ENCODE assay signal across 27 mouse cellular contexts in genomic region chr14:25407111-25407510, GRCm38 (mm10). TPM values are rescaled to one million over a fixed set of nuclear protein-coding genes. Genes with fewer than 3 reads are reported as not detected.
A peak's percentile ranks its signal among the peaks of the same experiment; 100 is the strongest.
DNase-seq lines count a peak whose midpoint lies in the region; ATAC-seq and TF ChIP-seq lines count a peak whose summit lies in the region.
"Had no signal": no experiment of that assay in that cellular context is flagged by ENCODE, and none has a peak within 500 bp of the region (broad histone marks: within the 10 kb centered on the region; RNA-seq: fewer than 3 reads in every experiment).

No protein-coding gene starts in this region.

- peak overlapping the region; percentile 24; the same call in 1 of the 2 replicates for H3K27ac ChIP-seq in heart, embryonic 10.5 days
- no peak overlapping the region for H3K27ac ChIP-seq in heart, adult 2 months
- H3K27ac ChIP-seq in hindbrain, embryonic 10.5 days, result 0 out of 2 replicates have a peak overlapping the region, but pooled peaks have one; percentile 24
- H3K27ac ChIP-seq in hindbrain, embryonic 11.5 days (ENCODE audit: low read depth, low read length), result no peak overlapping the region
- H3K27ac ChIP-seq: embryonic facial prominence, embryonic 12.5 days; embryonic facial prominence, embryonic 15.5 days; forebrain, embryonic 13.5 days; gastrocnemius, adult 2 months; heart, embryonic 15.5 days; hindbrain, embryonic 14.5 days; hindbrain, postnatal 0 days had no signal

- H3K36me3 ChIP-seq in heart, embryonic 10.5 days, result no peaks in the 10 kb centered on the region
- H3K36me3 ChIP-seq in heart, adult 2 months (ENCODE audit: control insufficient read depth, insufficient read depth, low read length), result no peaks in the 10 kb centered on the region; the same call in 1 of the 2 replicates
- H3K36me3 ChIP-seq in hindbrain, embryonic 10.5 days, result no peaks in the 10 kb centered on the region
- no peaks in the 10 kb centered on the region for H3K36me3 ChIP-seq in hindbrain, embryonic 11.5 days (ENCODE audit: control insufficient read depth, insufficient read depth, low read length)
- H3K36me3 ChIP-seq: embryonic facial prominence, embryonic 12.5 days; embryonic facial prominence, embryonic 15.5 days; heart, embryonic 15.5 days had no signal

- no peak for TF ChIP-seq EP300 in heart, adult 2 months (IDR thresholded peaks at IDR 0.05; ENCODE audit: insufficient read depth, low read depth, low read length)

- H3K4me3 ChIP-seq in heart, embryonic 10.5 days, result no peak overlapping the region
- H3K4me3 ChIP-seq in heart, adult 2 months, result no peak overlapping the region
- no peak overlapping the region for H3K4me3 ChIP-seq in hindbrain, embryonic 10.5 days
- H3K4me3 ChIP-seq in hindbrain, embryonic 11.5 days (ENCODE audit: low read depth, low read length), result no peak overlapping the region
- H3K4me3 ChIP-seq: embryonic facial prominence, embryonic 12.5 days; embryonic facial prominence, embryonic 15.5 days; forebrain, embryonic 13.5 days; gastrocnemius, adult 2 months; heart, embryonic 15.5 days had no signal

- no peaks in the 10 kb centered on the region for H3K27me3 ChIP-seq in heart, embryonic 10.5 days (ENCODE audit: insufficient read depth, poor library complexity, severe bottlenecking)
- no peaks in the 10 kb centered on the region for H3K27me3 ChIP-seq in heart, adult 2 months (ENCODE audit: control insufficient read depth, insufficient read depth, low read length)
- peaks cover 37% of the 10 kb centered on the region for H3K27me3 ChIP-seq in hindbrain, embryonic 10.5 days (ENCODE audit: insufficient read depth, poor library complexity, severe bottlenecking)
- H3K27me3 ChIP-seq in hindbrain, embryonic 11.5 days (ENCODE audit: control insufficient read depth, insufficient read depth, low read length), result no peaks in the 10 kb centered on the region; the same call in 1 of the 2 replicates
- H3K27me3 ChIP-seq: embryonic facial prominence, embryonic 12.5 days; embryonic facial prominence, embryonic 15.5 days; forebrain, embryonic 13.5 days; heart, embryonic 15.5 days had no signal

- ATAC-seq in hindbrain, embryonic 11.5 days (ENCODE audit: low FRiP score), result no peak
- ATAC-seq: activated CD4-positive, CD25-positive, alpha-beta regulatory T cell, adult 4 months; CD4-positive, CD25-positive, alpha-beta regulatory T cell, adult 4 months; forebrain, embryonic 13.5 days; forebrain, embryonic 16.5 days; hindbrain, postnatal 0 days; inflammation-experienced regulatory T-cells, adult 6 months; intestine, embryonic 16.5 days had no signal

- H3K9me3 ChIP-seq in heart, embryonic 10.5 days, result no peaks in the 10 kb centered on the region
- no peaks in the 10 kb centered on the region for H3K9me3 ChIP-seq in hindbrain, embryonic 10.5 days
- H3K9me3 ChIP-seq in hindbrain, embryonic 11.5 days (ENCODE audit: control insufficient read depth, low read length), result no peaks in the 10 kb centered on the region
- H3K9me3 ChIP-seq: embryonic facial prominence, embryonic 12.5 days; embryonic facial prominence, embryonic 15.5 days; forebrain, embryonic 13.5 days; heart, embryonic 15.5 days had no signal

- 69% methylated on average over 7 of the region's 7 CpGs for whole genome bisulfite sequencing in heart, embryonic 10.5 days
- 62% methylated on average over 7 of the region's 7 CpGs for WGBS in heart, adult 2 months
- 61% methylated on average over 7 of the region's 7 CpGs for WGBS in hindbrain, embryonic 10.5 days
- WGBS in hindbrain, embryonic 11.5 days, result 71% methylated on average over 7 of the region's 7 CpGs

- DNase-seq in adrenal gland, adult 8-10 months, result peak; percentile 32
- DNase-seq in adrenal gland, postnatal 4 days (ENCODE audit: low spot score in 2 of 2), result no peak
- no peak for DNase-seq in heart, embryonic 10.5 days (ENCODE audit: low spot score)
- no peak for DNase-seq in heart, adult 2 months
- no peak for DNase-seq in hindbrain, embryonic 10.5 days (ENCODE audit: low spot score)
- no peak for DNase-seq in hindbrain, embryonic 11.5 days (ENCODE audit: low spot score)
- no peak for DNase-seq in frontal cortex, postnatal 36 days (ENCODE audit: low spot score in 2 of 2)
- DNase-seq: cerebellum, adult 11 months; cerebellum, adult 2 months; cerebellum, adult 9-11 months; cerebellum, postnatal 25 days; gastrocnemius, adult 2 months; gastrocnemius, postnatal 14 days; heart, adult 11 months; kidney, adult 18-20 months; kidney, adult 9 months had no signal

- no peak for TF ChIP-seq CTCF in heart, adult 2 months (IDR thresholded peaks at IDR 0.05)

- intact Hi-C loops in heart, adult 2 months (cut with DNase I), result no loop called here

- no peak overlapping the region for H3K9ac ChIP-seq in heart, adult 2 months (ENCODE audit: low read depth, low read length)
- no peak overlapping the region for H3K9ac ChIP-seq in hindbrain, embryonic 11.5 days (ENCODE audit: low read depth, low read length)
- H3K9ac ChIP-seq: embryonic facial prominence, embryonic 12.5 days; embryonic facial prominence, embryonic 15.5 days; forebrain, embryonic 13.5 days; heart, embryonic 15.5 days; hindbrain, embryonic 14.5 days had no signal

- no peaks in the 10 kb centered on the region for H3K79me2 ChIP-seq in heart, adult 2 months (replicated peaks; ENCODE audit: control insufficient read depth, insufficient read depth, low read length)

- no peak overlapping the region for H3K4me2 ChIP-seq in hindbrain, embryonic 11.5 days (replicated peaks; ENCODE audit: low read depth, low read length)
- H3K4me2 ChIP-seq: embryonic facial prominence, embryonic 12.5 days; embryonic facial prominence, embryonic 15.5 days; forebrain, embryonic 13.5 days; heart, embryonic 15.5 days; hindbrain, embryonic 14.5 days had no signal

- H3K4me1 ChIP-seq in heart, embryonic 10.5 days, result peaks cover 56% of the 10 kb centered on the region
- H3K4me1 ChIP-seq in heart, adult 2 months (ENCODE audit: control insufficient read depth, insufficient read depth, low read length), result peaks cover 8% of the 10 kb centered on the region
- peaks cover 35% of the 10 kb centered on the region for H3K4me1 ChIP-seq in hindbrain, embryonic 10.5 days (replicated peaks)
- H3K4me1 ChIP-seq in hindbrain, embryonic 11.5 days (replicated peaks; ENCODE audit: control insufficient read depth, insufficient read depth, low read length), result no peaks in the 10 kb centered on the region
- H3K4me1 ChIP-seq: embryonic facial prominence, embryonic 12.5 days; embryonic facial prominence, embryonic 15.5 days had no signal

- no peak for TF ChIP-seq POLR2A in heart, adult 2 months (IDR thresholded peaks at IDR 0.05; ENCODE audit: insufficient read depth, low read depth, low read length)

RNA-seq across cellular contexts. Expression of gene Zmiz1, which starts 51.9 kb away (rescaled TPM):
- total RNA-seq in adrenal gland, adult 8-10 months (2022), result 100 to 1,000 TPM in 2 of 4 experiments, 10 to 100 TPM in 2; 90.3 to 192 (median 125) TPM
- 100 to 1,000 TPM; 105 to 122 TPM for total RNA-seq in adrenal gland, postnatal 4 days (2021)
- polyA plus RNA-seq in heart, embryonic 10.5 days (2016; fragmentation: Nextera tagmentation; extraction: Ambion mirVana), result 38.1 and 45.8 TPM in 2 replicates
- total RNA-seq in heart, adult 2 months (2021), result 10 to 100 TPM; 40.7 to 42.0 TPM
- 21.8 and 27.1 TPM in 2 replicates for polyA plus RNA-seq in heart, adult 2 months (2012; rRNA removed)
- 44.4 and 60.1 TPM in 2 replicates for polyA plus RNA-seq in hindbrain, embryonic 10.5 days (2016; fragmentation: Nextera tagmentation; extraction: Ambion mirVana)
- 47.5 and 57.0 TPM in 2 replicates for polyA plus RNA-seq in hindbrain, embryonic 11.5 days (2014; fragmentation: Nextera tagmentation; extraction: Ambion mirVana)

Comparison
In these comparisons a context has a peak if more than half of its experiments do, and no peak if none do; other contexts are left out.
1. H3K27ac ChIP-seq: peak in heart, embryonic 10.5 days (single experiment) and hindbrain, embryonic 10.5 days (single experiment); none in heart, adult 2 months (single experiment) and hindbrain, embryonic 11.5 days (single experiment).